Comparison of ENCODE assay signal across 19 mouse cellular contexts in genomic region chr5:50551125-50551524, GRCm38 (mm10).
DNase-seq lines count a peak whose midpoint lies in the region; ATAC-seq and TF ChIP-seq lines count a peak whose summit lies in the region.
"Had no signal": no experiment of that assay in that cellular context is flagged by ENCODE, and none has a peak within 500 bp of the region (broad histone marks: within the 10 kb centered on the region; RNA-seq: fewer than 3 reads in every experiment).

No protein-coding gene starts in this region.

- TF ChIP-seq CTCF in heart, adult 2 months (IDR thresholded peaks at IDR 0.05), result peak; percentile 34
- TF ChIP-seq CTCF in lung, embryonic 14.5 days (IDR thresholded peaks at IDR 0.05; ENCODE audit: low read depth), result peak; percentile 18; the same call in 1 of the 2 replicates
- peak; percentile 37 for TF ChIP-seq CTCF in Patski (IDR thresholded peaks at IDR 0.05)
- TF ChIP-seq CTCF in stomach, postnatal 0 days (IDR thresholded peaks at IDR 0.05; ENCODE audit: low read depth), result peak; percentile 32

- no peaks in the 10 kb centered on the region for H3K27me3 ChIP-seq in heart, adult 2 months (ENCODE audit: control insufficient read depth, insufficient read depth, low read length)
- H3K27me3 ChIP-seq in lung, embryonic 14.5 days (ENCODE audit: insufficient read depth, low read length), result no peaks in the 10 kb centered on the region
- no peaks in the 10 kb centered on the region for H3K27me3 ChIP-seq in Patski
- no peaks in the 10 kb centered on the region for H3K27me3 ChIP-seq in stomach, postnatal 0 days (ENCODE audit: control insufficient read depth, insufficient read depth, low read length)
- H3K27me3 ChIP-seq: forebrain, embryonic 13.5 days; heart, embryonic 15.5 days; kidney, embryonic 15.5 days; limb, embryonic 15.5 days; stomach, embryonic 15.5 days had no signal

- no peaks in the 10 kb centered on the region for H3K9me3 ChIP-seq in lung, embryonic 14.5 days (ENCODE audit: low read depth, low read length)
- no peaks in the 10 kb centered on the region for H3K9me3 ChIP-seq in stomach, postnatal 0 days (ENCODE audit: control insufficient read depth, low read length)
- H3K9me3 ChIP-seq: forebrain, embryonic 13.5 days; heart, embryonic 15.5 days; kidney, embryonic 15.5 days; limb, embryonic 15.5 days; stomach, embryonic 15.5 days had no signal

- no peaks in the 10 kb centered on the region for H3K4me1 ChIP-seq in heart, adult 2 months (ENCODE audit: control insufficient read depth, insufficient read depth, low read length)
- no peaks in the 10 kb centered on the region for H3K4me1 ChIP-seq in lung, embryonic 14.5 days (ENCODE audit: insufficient read depth)
- H3K4me1 ChIP-seq in stomach, postnatal 0 days (replicated peaks; ENCODE audit: control insufficient read depth, insufficient read depth), result no peaks in the 10 kb centered on the region
- H3K4me1 ChIP-seq: forebrain, embryonic 13.5 days; heart, embryonic 15.5 days; kidney, embryonic 15.5 days; limb, embryonic 15.5 days; stomach, embryonic 15.5 days had no signal

- intact Hi-C loops in heart, adult 2 months (cut with DNase I), result no loop called here

- CTCF ChIA-PET in Patski (lab: Charles Lee), result no interaction called here

- no peak for ATAC-seq in lung, embryonic 14.5 days (ENCODE audit: insufficient read depth)
- no peak for ATAC-seq in Patski
- no peak for ATAC-seq in stomach, postnatal 0 days (ENCODE audit: low FRiP score, low TSS enrichment)
- ATAC-seq: forebrain, embryonic 13.5 days; inflammation-experienced regulatory T-cells, adult 6 months had no signal

- H3K27ac ChIP-seq in heart, adult 2 months, result no peak overlapping the region
- no peak overlapping the region for H3K27ac ChIP-seq in lung, embryonic 14.5 days (ENCODE audit: low read depth)
- H3K27ac ChIP-seq in stomach, postnatal 0 days (replicated peaks), result no peak overlapping the region
- H3K27ac ChIP-seq: forebrain, embryonic 13.5 days; heart, embryonic 15.5 days; kidney, embryonic 15.5 days; limb, embryonic 15.5 days; stomach, embryonic 15.5 days had no signal

- no peak overlapping the region for H3K4me3 ChIP-seq in heart, adult 2 months
- no peak overlapping the region for H3K4me3 ChIP-seq in lung, embryonic 14.5 days (ENCODE audit: low read depth, low read length)
- no peak overlapping the region for H3K4me3 ChIP-seq in stomach, postnatal 0 days (ENCODE audit: low read depth, low read length)
- H3K4me3 ChIP-seq: forebrain, embryonic 13.5 days; heart, embryonic 15.5 days; kidney, embryonic 15.5 days; limb, embryonic 15.5 days; stomach, embryonic 15.5 days had no signal

- DNase-seq in heart, adult 2 months, result no peak
- no peak for DNase-seq in heart, postnatal 4 days
- peak; percentile 18 for DNase-seq in lung, embryonic 14.5 days
- no peak for DNase-seq in lung, postnatal 14 days
- no peak for DNase-seq in Patski (ENCODE audit: low read depth, low spot score)
- no peak for DNase-seq in stomach, postnatal 0 days (ENCODE audit: low spot score)
- no peak for DNase-seq in kidney, postnatal 10 days
- DNase-seq: cerebellum, adult 8-10 months; gastrocnemius, postnatal 25 days; layer of hippocampus, postnatal 36 days; lung, postnatal 10 days; retina, postnatal 1 day; thymus, adult 2 months had no signal

- H3K4me2 ChIP-seq in lung, embryonic 14.5 days, result no peak overlapping the region
- H3K4me2 ChIP-seq in stomach, postnatal 0 days (replicated peaks; ENCODE audit: low read depth), result no peak overlapping the region
- H3K4me2 ChIP-seq: forebrain, embryonic 13.5 days; heart, embryonic 15.5 days; kidney, embryonic 15.5 days; limb, embryonic 15.5 days; stomach, embryonic 15.5 days had no signal

- POLR2A ChIA-PET in Patski (lab: Charles Lee), result no interaction called here

- in situ Hi-C loops in Patski (cut with MboI; ENCODE audit: low pct_unique_long_range_greater_than_20kb), result no loop called here

- TF ChIP-seq EP300 in heart, adult 2 months (IDR thresholded peaks at IDR 0.05; ENCODE audit: insufficient read depth, low read depth, low read length), result no peak
- TF ChIP-seq EP300 in stomach, postnatal 0 days (optimal IDR thresholded peaks at IDR 0.05), result no peak

- H3K79me2 ChIP-seq in heart, adult 2 months (replicated peaks; ENCODE audit: control insufficient read depth, insufficient read depth, low read length), result no peaks in the 10 kb centered on the region

- no peaks in the 10 kb centered on the region for H3K36me3 ChIP-seq in heart, adult 2 months (ENCODE audit: control insufficient read depth, insufficient read depth, low read length)
- no peaks in the 10 kb centered on the region for H3K36me3 ChIP-seq in lung, embryonic 14.5 days (ENCODE audit: insufficient read depth)
- H3K36me3 ChIP-seq in stomach, postnatal 0 days (ENCODE audit: control insufficient read depth, insufficient read depth, low read length), result no peaks in the 10 kb centered on the region
- H3K36me3 ChIP-seq: heart, embryonic 15.5 days; kidney, embryonic 15.5 days; limb, embryonic 15.5 days; stomach, embryonic 15.5 days had no signal

- no peak overlapping the region for H3K9ac ChIP-seq in heart, adult 2 months (ENCODE audit: low read depth, low read length)
- H3K9ac ChIP-seq in lung, embryonic 14.5 days, result no peak overlapping the region
- H3K9ac ChIP-seq in stomach, postnatal 0 days (ENCODE audit: low read length), result no peak overlapping the region
- H3K9ac ChIP-seq: forebrain, embryonic 13.5 days; heart, embryonic 15.5 days; kidney, embryonic 15.5 days; limb, embryonic 15.5 days; stomach, embryonic 15.5 days had no signal

- no peak for TF ChIP-seq POLR2A in heart, adult 2 months (IDR thresholded peaks at IDR 0.05; ENCODE audit: insufficient read depth, low read depth, low read length)
